Mouse (Mus musculus) C2C12 (cell line): ENCODE data around the gene Hoxb8.

ENCODE experiments used
- CTCF ChIP-seq: IDR thresholded peaks from one replicate; pipeline ENCODE4 v1.5.1; 2011; ENCODE audit not compliant: control insufficient read depth, insufficient read depth, insufficient read length
- MAX ChIP-seq: IDR thresholded peaks from one replicate; pipeline ENCODE4 v1.6.1; 2011; ENCODE audit warnings: mild to moderate bottlenecking, control low read depth
- MYOD1 ChIP-seq: IDR thresholded peaks from one replicate; pipeline ENCODE4 v1.6.1; 2011; ENCODE audit warnings: low read depth; ENCODE audit not compliant: control insufficient read depth, insufficient read length
- USF1 ChIP-seq: IDR thresholded peaks from one replicate; pipeline ENCODE4 v1.6.1; 2011; ENCODE audit warnings: low read depth, mild to moderate bottlenecking, control low read depth, moderate library complexity

DNA sequence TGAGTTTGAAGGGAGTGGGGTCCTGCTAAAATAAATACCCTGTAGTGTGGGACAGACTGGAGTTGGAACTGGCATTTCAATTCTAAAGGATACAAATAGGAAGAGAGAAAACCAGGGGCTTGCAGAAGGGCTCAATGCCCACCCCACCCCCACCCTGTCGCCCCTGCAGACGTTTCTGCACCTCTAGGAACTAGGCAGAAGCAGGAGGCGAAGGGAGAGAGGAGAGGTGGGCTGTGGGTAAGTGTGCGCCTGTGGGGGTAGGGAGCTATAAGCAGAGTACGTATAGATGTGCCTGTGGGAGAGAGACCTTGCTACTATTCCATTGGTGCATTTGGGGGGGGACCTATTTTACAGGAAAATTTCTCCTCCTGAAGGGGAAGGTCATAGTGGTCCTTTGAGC, 46.0 kb downstream of the Hoxb8 start:
- TF ChIP-seq CTCF (no peak), MYOD1 (no peak), MAX (no peak), USF1 (no peak)
